Mouse (Mus musculus): ENCODE data around the gene Wdr89.

GRCm38 (mm10) chr12:75698692-75699091 is 29.4 kb upstream of the Wdr89 start:
- TF ChIP-seq CTCF (IDR thresholded peaks at IDR 0.05; ENCODE audit: control insufficient read depth, insufficient read depth, insufficient read length) = no peak
- TF ChIP-seq USF1 (IDR thresholded peaks at IDR 0.05; ENCODE audit: low read depth) = no peak
- no peak for TF ChIP-seq MAX (IDR thresholded peaks at IDR 0.05)
- no peak for TF ChIP-seq MYOD1 (IDR thresholded peaks at IDR 0.05; ENCODE audit: control insufficient read depth, insufficient read length, low read depth)
